Mouse (Mus musculus): Measurements from ENCODE around the gene Bckdhb. TPM values are rescaled to one million over a fixed set of nuclear protein-coding genes. Genes with fewer than 3 reads are reported as not detected.

Gene Bckdhb
- polyA plus RNA-seq, 1 experiment from 2014 or later, result 62.7 TPM

GRCm38 (mm10) chr9:84031406-84031805 is 106.5 kb downstream of the Bckdhb start:
- Histone ChIP-seq H3K27me3 (no peaks in the 10 kb centered on the region), H3K4me3 (no peak overlapping the region), H3K36me3 (no peaks in the 10 kb centered on the region), H3K27ac (no peak overlapping the region), H3K4me1 (peaks cover 23% of the 10 kb centered on the region), H3K9ac (no peak overlapping the region), H3K9me3 (no peaks in the 10 kb centered on the region), H3K4me2 (replicated peaks) (no peak overlapping the region)
- 84% methylated on average over 6 of the region's 6 CpGs for WGBS
- no peak for ATAC-seq (ENCODE audit: insufficient number of reproducible peaks, insufficient read depth, low FRiP score, low TSS enrichment)

- H3K4me1 ChIP-seq, result peaks cover 27% of the 10 kb centered on the region
- 18% methylated on average over 19 of the region's 19 CpGs for WGBS
- H3K4me2 ChIP-seq (replicated peaks), result peak overlapping the region; percentile 9
- no peak overlapping the region for H3K9ac ChIP-seq
- ATAC-seq (ENCODE audit: insufficient number of reproducible peaks, insufficient read depth, low FRiP score, low TSS enrichment), result peak; percentile 62; the same call in 1 of the 2 replicates
- no peak overlapping the region for H3K4me3 ChIP-seq
- no peaks in the 10 kb centered on the region for H3K36me3 ChIP-seq
- H3K27me3 ChIP-seq, result no peaks in the 10 kb centered on the region
- H3K27ac ChIP-seq, result no peak overlapping the region
- no peaks in the 10 kb centered on the region for H3K9me3 ChIP-seq
Measured at GRCm38 (mm10) chr9:84032669-84033341, 107.9 kb downstream of the Bckdhb start.

GRCm38 (mm10) chr9:84036046-84036445 is 111.1 kb downstream of the Bckdhb start:
- H3K27ac ChIP-seq, result no peak overlapping the region
- H3K27me3 ChIP-seq, result no peaks in the 10 kb centered on the region
- H3K9ac ChIP-seq, result no peak overlapping the region
- no peak overlapping the region for H3K4me2 ChIP-seq (replicated peaks)
- no peaks in the 10 kb centered on the region for H3K9me3 ChIP-seq
- H3K36me3 ChIP-seq, result no peaks in the 10 kb centered on the region
- peaks cover 20% of the 10 kb centered on the region for H3K4me1 ChIP-seq
- H3K4me3 ChIP-seq, result no peak overlapping the region
- ATAC-seq (ENCODE audit: insufficient number of reproducible peaks, insufficient read depth, low FRiP score, low TSS enrichment), result no peak
- 84% methylated on average over 8 of the region's 8 CpGs for WGBS

- 79% methylated on average over 1 of the region's 1 CpGs for WGBS
- no peak overlapping the region for H3K27ac ChIP-seq
- no peaks in the 10 kb centered on the region for H3K36me3 ChIP-seq
- no peak overlapping the region for H3K4me2 ChIP-seq (replicated peaks)
- H3K9ac ChIP-seq, result no peak overlapping the region
- H3K9me3 ChIP-seq, result no peaks in the 10 kb centered on the region
- no peaks in the 10 kb centered on the region for H3K27me3 ChIP-seq
- H3K4me3 ChIP-seq, result no peak overlapping the region
- no peak for ATAC-seq (ENCODE audit: insufficient number of reproducible peaks, insufficient read depth, low FRiP score, low TSS enrichment)
- peaks cover 23% of the 10 kb centered on the region for H3K4me1 ChIP-seq
Measured at GRCm38 (mm10) chr9:84037224-84037623, 112.3 kb downstream of the Bckdhb start.

- H3K27me3 ChIP-seq, result no peaks in the 10 kb centered on the region
- H3K36me3 ChIP-seq, result no peaks in the 10 kb centered on the region
- no peak overlapping the region for H3K9ac ChIP-seq
- H3K4me1 ChIP-seq, result peaks cover 15% of the 10 kb centered on the region; the same call in 1 of the 2 replicates
- WGBS, result 80% methylated on average over 4 of the region's 4 CpGs
- H3K4me2 ChIP-seq (replicated peaks), result no peak overlapping the region
- H3K9me3 ChIP-seq, result no peaks in the 10 kb centered on the region
- no peak overlapping the region for H3K4me3 ChIP-seq
- ATAC-seq (ENCODE audit: insufficient number of reproducible peaks, insufficient read depth, low FRiP score, low TSS enrichment), result no peak
- no peak overlapping the region for H3K27ac ChIP-seq
Measured at GRCm38 (mm10) chr9:84038946-84039345, 114.0 kb downstream of the Bckdhb start.

GRCm38 (mm10) chr9:84040376-84040775 is 115.4 kb downstream of the Bckdhb start:
- Histone ChIP-seq H3K9ac (no peak overlapping the region), H3K27ac (no peak overlapping the region), H3K4me2 (replicated peaks) (no peak overlapping the region), H3K4me1 (peaks cover 15% of the 10 kb centered on the region; the same call in 1 of the 2 replicates), H3K9me3 (no peaks in the 10 kb centered on the region), H3K4me3 (no peak overlapping the region), H3K27me3 (no peaks in the 10 kb centered on the region), H3K36me3 (no peaks in the 10 kb centered on the region)
- no peak for ATAC-seq (ENCODE audit: insufficient number of reproducible peaks, insufficient read depth, low FRiP score, low TSS enrichment)
- 90% methylated on average over 2 of the region's 2 CpGs for WGBS

- peaks cover 21% of the 10 kb centered on the region for H3K4me1 ChIP-seq
- H3K4me2 ChIP-seq (replicated peaks), result no peak overlapping the region
- no peak for ATAC-seq (ENCODE audit: insufficient number of reproducible peaks, insufficient read depth, low FRiP score, low TSS enrichment)
- no peak overlapping the region for H3K4me3 ChIP-seq
- no peaks in the 10 kb centered on the region for H3K9me3 ChIP-seq
- no peaks in the 10 kb centered on the region for H3K36me3 ChIP-seq
- no peak overlapping the region for H3K27ac ChIP-seq
- WGBS, result 61% methylated on average over 4 of the region's 4 CpGs
- H3K27me3 ChIP-seq, result no peaks in the 10 kb centered on the region
- H3K9ac ChIP-seq, result no peak overlapping the region
Measured at GRCm38 (mm10) chr9:84041631-84042277, 116.8 kb downstream of the Bckdhb start.

- ATAC-seq (ENCODE audit: insufficient number of reproducible peaks, insufficient read depth, low FRiP score, low TSS enrichment), result no peak
- Histone ChIP-seq H3K36me3 (no peaks in the 10 kb centered on the region), H3K27me3 (no peaks in the 10 kb centered on the region), H3K27ac (no peak overlapping the region), H3K4me3 (no peak overlapping the region), H3K4me2 (replicated peaks) (no peak overlapping the region), H3K4me1 (peaks cover 22% of the 10 kb centered on the region), H3K9ac (no peak overlapping the region), H3K9me3 (no peaks in the 10 kb centered on the region)
- WGBS, result 65% methylated on average over 3 of the region's 3 CpGs
Measured at GRCm38 (mm10) chr9:84042539-84042938, 117.6 kb downstream of the Bckdhb start.

- no peak for ATAC-seq (ENCODE audit: insufficient number of reproducible peaks, insufficient read depth, low FRiP score, low TSS enrichment)
- no peaks in the 10 kb centered on the region for H3K9me3 ChIP-seq
- H3K4me1 ChIP-seq, result peaks cover 22% of the 10 kb centered on the region
- H3K36me3 ChIP-seq, result no peaks in the 10 kb centered on the region
- H3K4me3 ChIP-seq, result no peak overlapping the region
- 94% methylated on average over 6 of the region's 6 CpGs for WGBS
- no peak overlapping the region for H3K4me2 ChIP-seq (replicated peaks)
- H3K9ac ChIP-seq, result no peak overlapping the region
- H3K27ac ChIP-seq, result no peak overlapping the region
- H3K27me3 ChIP-seq, result no peaks in the 10 kb centered on the region
Measured at GRCm38 (mm10) chr9:84044136-84044535, 119.2 kb downstream of the Bckdhb start.

GRCm38 (mm10) chr9:84045632-84046031 is 120.7 kb downstream of the Bckdhb start:
- no peaks in the 10 kb centered on the region for H3K36me3 ChIP-seq
- H3K9me3 ChIP-seq, result no peaks in the 10 kb centered on the region
- no peak overlapping the region for H3K27ac ChIP-seq
- H3K4me1 ChIP-seq, result peaks cover 22% of the 10 kb centered on the region
- H3K4me2 ChIP-seq (replicated peaks), result no peak overlapping the region
- 94% methylated on average over 2 of the region's 2 CpGs for WGBS
- ATAC-seq (ENCODE audit: insufficient number of reproducible peaks, insufficient read depth, low FRiP score, low TSS enrichment), result no peak
- no peak overlapping the region for H3K9ac ChIP-seq
- no peaks in the 10 kb centered on the region for H3K27me3 ChIP-seq
- H3K4me3 ChIP-seq, result no peak overlapping the region

GRCm38 (mm10) chr9:84046334-84046733 is 121.4 kb downstream of the Bckdhb start:
- 51% methylated on average over 12 of the region's 12 CpGs for WGBS
- Histone ChIP-seq H3K9ac (no peak overlapping the region), H3K27ac (no peak overlapping the region), H3K4me1 (peaks cover 27% of the 10 kb centered on the region), H3K4me2 (replicated peaks) (no peak overlapping the region), H3K4me3 (no peak overlapping the region), H3K36me3 (no peaks in the 10 kb centered on the region), H3K9me3 (no peaks in the 10 kb centered on the region), H3K27me3 (no peaks in the 10 kb centered on the region)
- no peak for ATAC-seq (ENCODE audit: insufficient number of reproducible peaks, insufficient read depth, low FRiP score, low TSS enrichment)

- no peaks in the 10 kb centered on the region for H3K27me3 ChIP-seq
- no peaks in the 10 kb centered on the region for H3K9me3 ChIP-seq
- WGBS, result 46% methylated on average over 4 of the region's 4 CpGs
- H3K4me1 ChIP-seq, result peaks cover 28% of the 10 kb centered on the region
- H3K9ac ChIP-seq, result no peak overlapping the region
- H3K4me3 ChIP-seq, result no peak overlapping the region
- no peaks in the 10 kb centered on the region for H3K36me3 ChIP-seq
- H3K4me2 ChIP-seq (replicated peaks), result no peak overlapping the region
- ATAC-seq (ENCODE audit: insufficient number of reproducible peaks, insufficient read depth, low FRiP score, low TSS enrichment), result no peak
- no peak overlapping the region for H3K27ac ChIP-seq
Measured at GRCm38 (mm10) chr9:84046961-84047360, 122.0 kb downstream of the Bckdhb start.
